Mouse (Mus musculus) large intestine, adult 2 months (tissue): Measurements from ENCODE around the gene Txndc12. TPM values are rescaled to one million over a fixed set of nuclear protein-coding genes. Genes with fewer than 3 reads are reported as not detected.
A peak's percentile ranks its signal among the peaks of the same experiment; 100 is the strongest.

Source experiments
- DNase-seq: peaks from one replicate; pipeline ENCODE4 v3.0.0-alpha.2; 2012; ENCODE audit warnings: low read depth, low spot score
- WGBS: fragments of 180-500 bp; shearing (Covaris S2); methylation state at CpG from one replicate; pipeline ENCODE4 v1.1.7; 2018; 5-methylcytosine and 5-hydroxymethylcytosine counted together
- polyA plus RNA-seq: library from polyadenylated mRNA; depleted of rRNA; stranded (reverse); fragments of >200 nt; gene quantifications from 2 replicates; pipeline ENCODE4 v1.2.3, GENCODE M21; 2012

Gene Txndc12
- polyA plus RNA-seq, 1 experiment = 19.2 TPM

GRCm38 (mm10) chr4:108843336-108843735 lies 8.9 kb downstream of the Txndc12 start:
- no peak for DNase-seq

- WGBS = 72% methylated on average over 5 of the region's 5 CpGs
- no peak for DNase-seq
Measured at GRCm38 (mm10) chr4:108845824-108846569, 11.6 kb downstream of the Txndc12 start.

- under 1% methylated on average over 77 of the region's 77 CpGs for WGBS
- peak; percentile 81 for DNase-seq
Measured at GRCm38 (mm10) chr4:108847715-108848504, 13.5 kb downstream of the Txndc12 start, which contains the start of gene Kti12. TSS of gene Kti12 (plus strand) at chr4:108847785.

GRCm38 (mm10) chr4:108848505-108848848 lies 14.1 kb downstream of the Txndc12 start, which contains the start of gene A730015C16Rik:
TSS of gene A730015C16Rik (minus strand) at chr4:108848619.
- 5% methylated on average over 20 of the region's 20 CpGs for WGBS
- no peak for DNase-seq

- 71% methylated on average over 7 of the region's 7 CpGs for WGBS
Measured at GRCm38 (mm10) chr4:108866806-108867205, 32.4 kb downstream of the Txndc12 start.

GRCm38 (mm10) chr4:108869730-108870374 lies 35.5 kb downstream of the Txndc12 start:
- 40% methylated on average over 10 of the region's 10 CpGs for WGBS
- peak; percentile 77 for DNase-seq

More at GRCm38 (mm10) chr4:108866806-108867205, 32.4 kb downstream of the Txndc12 start:
- DNase-seq = no peak

GRCm38 (mm10) chr4:108873746-108874145 lies 39.3 kb downstream of the Txndc12 start:
- no peak for DNase-seq
- 88% methylated on average over 5 of the region's 5 CpGs for WGBS

- WGBS = 89% methylated on average over 6 of the region's 6 CpGs
- no peak for DNase-seq
Measured at GRCm38 (mm10) chr4:108877901-108878300, 43.5 kb downstream of the Txndc12 start.

GRCm38 (mm10) chr4:108878963-108879822 lies 44.8 kb downstream of the Txndc12 start, which contains the start of gene Rab3b:
TSS of gene Rab3b (plus strand) at chr4:108879063.
- 2% methylated on average over 46 of the region's 46 CpGs for WGBS
- DNase-seq = peak; percentile 35

GRCm38 (mm10) chr4:108883815-108884214 lies 49.4 kb downstream of the Txndc12 start:
- WGBS = 74% methylated on average over 13 of the region's 13 CpGs
- no peak for DNase-seq

GRCm38 (mm10) chr4:108887456-108887855 lies 53.1 kb downstream of the Txndc12 start:
- DNase-seq = no peak
- WGBS = 30% methylated on average over 4 of the region's 4 CpGs

- no peak for DNase-seq
- WGBS = 87% methylated on average over 6 of the region's 6 CpGs
Measured at GRCm38 (mm10) chr4:108890876-108891275, 56.5 kb downstream of the Txndc12 start.

GRCm38 (mm10) chr4:108900421-108900820 lies 66.0 kb downstream of the Txndc12 start:
- DNase-seq = no peak
- 89% methylated on average over 7 of the region's 7 CpGs for WGBS

- no peak for DNase-seq
- WGBS = 93% methylated on average over 9 of the region's 9 CpGs
Measured at GRCm38 (mm10) chr4:108902886-108903285, 68.5 kb downstream of the Txndc12 start.

- 89% methylated on average over 9 of the region's 9 CpGs for WGBS
- DNase-seq = no peak
Measured at GRCm38 (mm10) chr4:108903346-108903745, 68.9 kb downstream of the Txndc12 start.

GRCm38 (mm10) chr4:108904076-108904475 lies 69.7 kb downstream of the Txndc12 start:
- no peak for DNase-seq

GRCm38 (mm10) chr4:108904790-108905189 lies 70.4 kb downstream of the Txndc12 start:
- DNase-seq = no peak
- 88% methylated on average over 10 of the region's 10 CpGs for WGBS

More at GRCm38 (mm10) chr4:108904076-108904475, 69.7 kb downstream of the Txndc12 start:
- WGBS = 80% methylated on average over 6 of the region's 6 CpGs

GRCm38 (mm10) chr4:108905859-108906258 lies 71.5 kb downstream of the Txndc12 start:
- 22% methylated on average over 6 of the region's 6 CpGs for WGBS
- DNase-seq = no peak

- DNase-seq = peak; percentile 57
Measured at GRCm38 (mm10) chr4:108907475-108907874, 73.1 kb downstream of the Txndc12 start.
